Mouse (Mus musculus) thymus, postnatal 14 days (tissue): Measurements from ENCODE around the gene Car12.
A peak's percentile ranks its signal among the peaks of the same experiment; 100 is the strongest.

Experiments used
- DNase-seq: peaks from one replicate; pipeline ENCODE4 v3.0.0; 2021

Car12 gene

DNA sequence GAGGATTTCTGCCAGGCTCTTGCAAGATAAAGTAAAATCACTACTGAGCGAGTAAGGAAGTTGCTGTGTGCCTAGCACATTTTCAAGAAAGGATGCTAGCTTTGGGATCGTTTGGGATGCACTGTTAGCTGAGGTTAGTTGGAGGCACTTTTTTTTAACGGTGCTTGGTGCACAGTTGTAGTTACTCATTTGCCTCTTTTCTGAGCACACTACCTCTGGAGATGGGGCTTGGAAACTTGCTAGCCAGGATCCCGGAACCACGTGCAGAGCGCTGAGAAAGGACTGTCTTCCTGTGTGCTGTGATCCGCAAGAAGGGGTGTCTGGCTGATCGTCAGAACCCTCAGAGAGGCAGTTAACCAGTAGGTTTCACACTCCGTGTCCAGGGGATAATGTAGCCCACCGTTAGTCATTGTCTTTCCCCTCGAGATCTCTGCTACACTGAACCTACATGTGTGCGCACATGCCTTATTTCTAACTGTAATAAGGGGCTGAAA is 583 bp downstream of the Car12 start:
- DNase-seq, result peak; percentile 35

DNA sequence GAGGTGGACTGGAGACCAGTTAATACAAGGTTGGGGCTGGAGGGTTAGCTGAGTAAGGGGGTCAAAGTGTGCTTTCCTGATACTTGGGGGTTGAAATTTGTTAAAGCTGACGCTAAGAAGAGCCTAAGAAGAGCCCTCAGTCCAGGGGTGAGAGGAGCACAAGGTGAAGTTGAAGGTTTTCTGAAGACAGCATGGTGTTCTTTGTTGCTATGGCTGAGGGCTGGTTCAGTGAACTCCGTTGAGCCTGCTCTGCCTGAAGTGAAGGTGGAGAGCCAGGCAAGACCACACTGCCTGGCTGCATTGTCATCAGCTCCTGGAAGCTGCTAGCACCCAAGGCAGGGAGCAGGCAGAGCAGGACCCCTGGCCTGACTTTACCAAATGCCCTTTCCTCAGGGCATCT is 1.9 kb downstream of the Car12 start:
- DNase-seq, result no peak

DNA sequence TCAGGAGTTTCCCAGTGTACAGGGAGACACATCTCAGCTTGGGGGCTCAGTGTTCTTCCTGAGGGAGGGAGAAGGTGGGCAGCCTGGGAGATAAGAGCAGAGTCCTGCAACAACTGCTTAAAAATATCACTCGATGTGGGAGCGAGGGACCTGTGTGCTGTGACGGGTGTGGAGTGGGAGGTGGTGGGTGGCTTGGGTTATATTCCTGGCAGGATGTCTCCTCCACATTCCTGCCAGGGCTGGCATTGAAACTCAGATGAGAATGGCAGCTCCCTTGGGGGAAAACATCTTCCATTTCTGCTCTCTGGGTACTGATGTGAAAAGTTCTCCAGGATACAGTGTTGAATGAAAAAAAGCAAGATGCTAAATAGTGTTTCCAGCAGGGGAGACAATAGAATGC is 3.0 kb downstream of the Car12 start:
- DNase-seq, result no peak

DNA sequence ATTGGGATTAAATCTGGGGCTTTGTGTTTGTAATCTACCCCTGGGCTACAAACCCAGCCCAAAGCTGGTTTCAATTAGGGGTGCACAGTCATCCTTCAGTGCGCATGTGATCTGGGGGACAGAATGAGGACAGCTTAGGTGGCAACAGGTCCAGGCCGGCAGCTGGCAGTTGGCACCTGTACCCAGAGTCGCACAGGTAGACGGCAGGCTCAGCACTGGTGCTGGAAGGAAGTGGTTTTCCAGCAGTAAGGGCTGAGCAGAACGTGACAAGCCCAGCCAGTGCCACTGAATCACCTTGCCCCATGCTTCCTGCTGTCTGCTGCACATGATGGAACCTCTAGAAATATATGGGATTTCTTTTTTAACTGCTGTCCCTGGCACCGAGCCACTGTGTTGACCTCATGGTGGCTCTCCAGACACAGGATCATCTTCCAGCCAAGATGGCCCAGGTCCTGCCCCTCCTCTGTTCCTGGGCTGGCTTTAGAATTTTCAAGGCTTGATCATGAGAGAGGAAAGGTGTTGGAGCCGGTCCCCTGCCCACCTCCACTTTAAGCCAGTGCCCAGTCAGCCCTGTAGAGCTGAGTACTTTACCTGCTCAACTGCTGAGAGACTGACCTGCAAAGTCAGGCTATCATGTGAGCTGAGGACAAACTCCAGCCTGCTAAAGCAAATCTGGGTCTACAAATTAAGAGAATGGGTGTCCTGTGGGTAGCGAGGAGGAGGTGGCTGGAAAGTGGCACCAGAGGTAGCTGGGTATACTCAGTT is 7.4 kb downstream of the Car12 start:
- DNase-seq, result peak; percentile 31

DNA sequence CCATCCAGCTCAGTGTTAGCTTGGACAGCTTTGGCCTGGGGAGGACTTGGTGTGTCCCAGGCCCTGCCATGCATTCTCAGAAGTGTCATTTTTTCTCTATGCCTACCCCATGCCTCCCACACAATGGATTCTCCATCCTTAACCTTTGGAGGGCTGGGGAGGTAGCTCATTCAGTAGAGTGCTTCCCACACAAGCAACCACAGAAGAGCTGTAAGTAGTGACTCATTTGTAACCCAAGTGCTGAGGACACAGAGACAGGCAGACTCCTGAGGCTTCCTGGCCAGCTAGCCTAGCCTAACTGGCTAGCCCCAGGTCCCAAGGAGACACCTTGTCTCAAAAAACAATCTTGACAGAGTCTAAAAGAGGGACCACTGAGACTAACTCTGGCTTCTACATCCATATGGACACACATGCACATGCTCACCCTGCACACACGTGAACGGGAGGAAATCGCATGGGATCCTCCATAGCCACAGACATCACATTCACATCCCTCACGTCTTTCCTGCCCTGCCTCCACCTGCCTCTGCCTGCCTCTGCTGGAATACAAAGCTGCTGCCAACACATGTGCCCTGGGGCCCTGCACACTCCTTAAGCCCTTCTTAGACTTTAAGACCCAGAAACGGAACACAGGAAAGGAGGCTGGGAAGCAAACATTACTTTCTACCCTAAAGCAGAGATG is 8.8 kb downstream of the Car12 start:
- no peak for DNase-seq

DNA sequence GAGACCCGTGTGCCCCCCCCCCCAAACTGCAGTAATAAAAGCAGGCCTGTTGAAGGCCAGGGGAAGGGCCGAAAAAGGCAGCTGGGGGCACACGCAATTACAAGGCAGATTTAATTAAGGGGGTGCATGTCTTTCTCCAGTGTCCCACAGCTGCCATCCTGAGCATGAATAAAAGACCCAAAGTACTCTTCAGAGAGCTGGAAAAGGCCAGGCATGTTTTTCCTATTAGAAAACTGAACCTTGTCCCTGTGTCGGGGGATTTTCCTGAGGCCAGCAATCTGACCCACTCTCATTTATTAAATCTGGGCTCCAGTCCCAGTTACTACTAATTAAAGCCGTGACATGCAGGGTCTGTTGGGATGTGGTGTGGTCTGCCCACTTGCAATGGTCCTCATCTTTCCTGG is 9.4 kb downstream of the Car12 start:
- no peak for DNase-seq

DNA sequence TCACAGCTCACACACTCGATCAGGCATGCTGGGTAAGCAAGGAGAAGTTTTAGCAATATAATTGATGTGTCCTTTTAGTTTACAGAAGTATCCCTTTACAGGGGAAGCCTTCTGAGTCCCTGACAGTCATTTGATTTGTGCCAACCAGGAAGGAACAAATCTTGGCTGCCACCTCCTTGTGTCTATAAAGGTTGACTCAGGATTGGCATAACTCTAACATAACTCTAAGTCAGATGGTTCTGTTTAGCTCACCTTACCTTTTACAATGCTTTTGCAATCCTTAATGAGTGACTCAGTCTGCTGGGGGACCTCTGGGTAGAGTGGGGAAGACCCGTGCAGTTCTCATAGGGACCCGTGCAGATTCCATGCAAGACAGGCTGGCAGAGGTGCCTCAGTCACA is 12.1 kb downstream of the Car12 start:
- DNase-seq, result no peak

DNA sequence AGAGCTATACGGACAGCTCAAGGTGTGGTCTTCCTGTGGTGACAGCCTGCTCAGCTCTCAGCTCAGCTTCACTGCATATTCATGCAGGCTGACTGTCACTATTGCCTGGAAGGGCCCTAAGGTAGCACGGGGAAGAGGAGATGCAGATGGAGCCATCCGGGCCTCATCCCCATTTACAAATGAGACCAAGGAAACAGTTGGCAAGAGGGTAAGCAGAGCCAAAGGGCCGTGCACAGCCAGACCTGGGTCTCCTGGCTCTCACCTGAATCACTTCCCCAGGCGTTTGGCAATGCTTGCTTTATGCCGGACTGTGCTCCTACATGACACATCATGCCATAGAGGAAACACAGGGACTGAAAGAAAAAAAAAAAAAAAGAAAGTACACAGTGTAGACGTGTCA is 13.8 kb downstream of the Car12 start:
- DNase-seq, result no peak

DNA sequence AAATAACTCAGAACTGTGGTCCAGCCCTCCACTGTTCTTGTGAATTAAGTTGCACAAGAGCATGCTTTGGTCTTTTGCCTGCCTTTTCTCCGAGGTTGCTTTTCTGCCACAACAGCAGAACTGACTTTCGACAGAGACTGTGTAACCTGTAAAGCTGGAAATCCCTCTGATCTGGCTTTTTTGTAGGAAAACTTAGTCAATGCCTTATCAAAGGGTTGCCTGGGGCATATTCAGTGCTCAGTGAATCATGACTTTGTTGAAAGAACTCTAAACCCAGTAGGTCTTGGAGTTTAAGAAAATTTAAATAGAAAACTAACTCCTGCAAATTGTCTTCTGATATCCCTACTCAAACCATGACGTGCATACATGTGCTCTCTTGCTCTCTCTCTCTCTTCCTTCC is 17.1 kb downstream of the Car12 start:
- DNase-seq, result no peak

DNA sequence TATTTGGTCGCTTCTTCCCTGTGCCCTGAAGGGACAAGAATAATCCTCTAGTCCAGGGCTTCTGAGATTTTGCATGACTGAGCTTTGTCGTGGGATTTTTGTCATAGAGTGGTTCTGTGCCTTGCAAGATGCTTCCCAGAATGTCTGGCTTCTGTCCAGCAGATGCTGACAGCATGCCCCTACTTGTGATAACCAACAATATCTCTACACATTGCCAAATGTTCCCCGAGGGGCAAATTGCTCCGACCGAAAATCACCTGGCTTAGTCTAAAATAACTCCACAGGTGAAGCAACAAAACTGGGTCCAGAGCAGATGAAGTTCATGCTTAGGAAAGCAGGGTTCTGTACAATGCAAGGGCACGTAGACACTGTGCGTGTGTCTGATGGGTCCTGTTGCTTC is 17.8 kb downstream of the Car12 start:
- DNase-seq, result no peak

DNA sequence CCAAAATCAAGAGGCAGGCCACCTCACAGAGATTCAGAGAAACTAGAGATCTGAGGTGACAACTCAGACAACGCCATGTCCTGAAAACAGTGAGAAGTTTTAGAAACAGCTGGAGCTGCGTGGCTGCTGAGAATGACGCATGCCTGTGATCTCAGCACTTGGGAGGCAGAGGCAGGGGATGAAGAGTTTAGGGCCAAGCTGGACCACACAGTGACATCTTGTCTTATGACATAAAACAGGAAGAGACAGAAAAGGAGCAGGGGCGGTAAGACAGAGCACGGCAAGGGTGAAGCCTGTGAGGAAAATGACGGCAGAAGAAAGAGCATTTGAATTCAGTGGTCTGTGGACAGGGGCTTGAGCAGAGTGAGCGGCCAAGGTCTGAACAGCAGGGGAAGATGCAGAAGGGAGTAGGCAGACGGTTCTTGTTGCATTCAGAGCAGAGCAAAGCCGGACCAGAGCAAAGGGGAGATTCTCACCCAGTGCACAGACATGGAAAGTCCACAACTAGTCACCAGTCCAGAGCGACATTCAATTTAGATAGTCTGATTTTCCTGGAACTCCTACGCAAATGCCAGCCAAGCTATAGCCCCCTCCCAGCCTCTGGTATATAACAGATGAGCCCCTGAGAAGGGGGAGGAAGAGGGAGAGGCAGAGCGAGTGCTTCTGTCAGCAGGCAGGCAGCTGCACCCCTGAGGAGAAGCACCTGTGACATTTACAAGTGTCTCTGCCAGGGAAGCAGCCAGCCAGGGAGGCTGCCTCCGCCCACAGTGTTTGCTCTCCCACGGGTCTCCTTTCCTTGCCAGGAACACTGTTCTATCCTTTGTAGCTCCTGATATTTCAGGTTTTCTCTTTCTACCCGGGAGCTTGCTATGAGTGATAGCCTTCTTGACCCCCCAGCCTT is 19.6 kb downstream of the Car12 start:
- peak; percentile 34 for DNase-seq

DNA sequence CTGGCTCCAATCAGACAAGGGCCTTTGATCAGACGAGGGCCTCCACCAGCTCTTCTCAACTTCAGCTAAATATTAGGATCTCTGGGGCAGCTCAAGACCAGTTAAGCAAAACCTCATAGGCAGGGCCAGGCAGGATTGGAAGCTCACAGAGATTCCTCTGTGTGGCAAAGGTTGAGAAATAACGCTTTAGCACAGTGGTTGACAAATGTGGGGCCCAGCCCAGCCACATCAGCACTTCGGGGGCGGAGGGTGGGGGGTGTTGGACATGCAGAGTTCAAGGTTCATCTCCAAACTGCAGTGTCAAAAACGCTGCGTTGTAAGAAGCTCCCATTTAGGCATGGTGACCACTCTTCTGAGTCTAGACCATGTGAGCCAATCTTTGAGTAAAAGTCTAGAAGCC is 21.1 kb downstream of the Car12 start:
- no peak for DNase-seq

DNA sequence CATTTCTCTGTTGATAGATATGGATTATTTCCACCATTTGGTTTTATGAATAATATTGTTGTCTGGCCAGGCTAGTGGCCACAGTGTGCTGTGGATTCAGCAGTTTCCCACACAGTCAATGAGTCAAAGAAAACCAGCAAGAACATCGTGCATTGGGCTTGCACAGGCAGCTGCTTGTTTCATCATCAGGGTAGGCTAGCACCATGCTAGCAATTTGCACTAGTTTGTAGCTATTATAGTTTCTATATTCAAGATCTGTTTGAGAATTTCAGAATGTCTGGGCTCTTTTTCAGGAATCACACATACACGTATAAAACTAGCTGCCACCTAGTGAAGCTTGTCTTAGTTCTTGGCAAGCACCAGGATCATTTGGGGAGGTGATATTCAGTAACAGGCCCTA is 21.6 kb downstream of the Car12 start:
- no peak for DNase-seq

DNA sequence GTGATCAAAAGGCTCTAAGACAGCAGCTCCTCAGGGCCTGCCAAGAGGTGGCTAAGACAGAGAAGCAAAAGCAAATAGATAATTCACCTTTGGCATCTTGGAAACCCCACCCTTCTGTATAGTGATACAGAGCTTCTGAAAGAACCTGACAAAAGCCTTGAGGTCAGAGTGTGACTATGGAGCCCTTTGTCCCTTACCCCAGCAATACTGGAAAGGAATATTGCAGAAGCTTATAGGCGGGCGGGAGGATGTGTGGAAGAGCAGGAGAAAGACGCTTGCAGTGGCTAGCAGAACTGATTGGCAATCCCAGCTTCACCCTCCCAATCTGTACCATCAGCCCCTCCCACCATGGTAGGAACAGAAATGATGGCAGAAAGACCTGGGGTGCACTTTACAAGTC is 22.5 kb downstream of the Car12 start:
- DNase-seq, result no peak

DNA sequence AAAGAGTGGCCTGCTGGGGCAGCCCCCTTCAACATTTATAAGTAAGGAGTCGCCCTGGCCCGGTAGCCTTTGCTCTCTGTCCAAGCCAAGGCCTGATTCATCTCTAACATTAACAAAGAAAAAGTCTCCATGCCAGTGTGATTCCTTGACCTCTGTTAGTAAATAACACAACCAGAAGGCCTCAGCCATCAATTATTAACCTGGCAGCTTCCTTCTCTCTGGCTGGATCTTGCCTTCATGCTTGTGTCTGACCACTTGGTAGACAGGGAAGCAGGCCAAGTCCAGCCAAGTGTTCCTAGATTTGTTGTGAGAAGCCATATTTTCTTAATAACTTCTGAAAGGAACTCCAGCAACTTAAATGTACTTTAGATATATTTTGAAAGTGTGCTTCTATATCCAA is 23.1 kb downstream of the Car12 start:
- no peak for DNase-seq

DNA sequence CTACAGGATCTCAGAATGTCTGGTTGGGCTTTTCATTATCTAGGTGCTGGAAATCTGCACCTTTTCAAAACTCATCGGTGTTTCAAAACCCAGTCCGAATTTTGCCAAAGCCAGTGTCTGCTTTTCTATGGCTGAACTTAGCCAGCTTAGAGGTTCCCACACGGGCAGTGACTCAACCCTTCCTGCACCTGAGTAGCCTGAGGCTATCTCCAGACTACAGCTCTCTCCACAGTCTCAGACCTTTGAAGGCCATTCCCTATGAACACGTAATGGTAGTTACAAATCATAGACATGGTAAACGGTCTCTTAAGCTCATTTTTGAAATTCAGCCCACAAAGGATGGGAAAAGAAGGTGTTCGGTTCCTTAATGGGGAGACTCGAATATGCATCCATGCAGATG is 26.0 kb downstream of the Car12 start:
- no peak for DNase-seq

DNA sequence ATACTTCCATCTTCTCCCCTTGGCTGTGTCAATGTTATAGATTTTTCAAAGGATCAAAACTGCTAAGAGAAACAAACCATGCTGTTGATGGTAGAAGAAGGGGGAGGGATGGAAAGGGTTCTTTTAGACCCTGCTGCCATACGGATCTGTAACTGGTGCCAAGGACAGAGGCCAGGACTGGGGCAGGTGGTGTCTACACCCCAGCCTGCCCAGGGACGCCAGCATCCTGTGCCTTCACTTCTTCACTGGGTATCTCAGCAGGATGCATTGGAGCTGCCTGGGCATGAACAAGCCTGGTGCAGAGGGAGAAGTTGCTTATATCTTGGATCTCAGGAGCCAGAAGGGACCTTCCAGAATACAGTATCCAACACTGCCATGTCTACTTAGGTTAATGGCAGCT is 31.0 kb downstream of the Car12 start:
- no peak for DNase-seq

DNA sequence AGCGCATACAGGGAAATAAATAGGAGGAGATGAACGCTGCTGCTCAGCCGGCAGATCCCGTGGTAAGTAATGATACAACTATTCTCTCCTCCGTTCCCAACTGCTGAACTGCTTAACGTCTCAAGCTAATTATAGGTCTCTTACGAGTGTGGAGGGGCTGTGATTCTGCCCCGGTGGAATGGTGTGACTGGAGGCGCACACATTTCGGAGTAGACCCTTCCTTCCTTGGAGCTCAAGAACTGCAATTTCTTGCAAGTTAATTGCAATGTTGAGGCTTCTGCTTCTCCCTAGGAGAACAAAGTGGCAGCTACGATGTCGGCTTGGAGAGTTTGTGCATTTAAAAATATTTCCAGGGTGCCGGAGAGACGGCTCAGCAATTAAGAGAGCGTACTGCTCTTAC is 34.9 kb downstream of the Car12 start:
- no peak for DNase-seq

DNA sequence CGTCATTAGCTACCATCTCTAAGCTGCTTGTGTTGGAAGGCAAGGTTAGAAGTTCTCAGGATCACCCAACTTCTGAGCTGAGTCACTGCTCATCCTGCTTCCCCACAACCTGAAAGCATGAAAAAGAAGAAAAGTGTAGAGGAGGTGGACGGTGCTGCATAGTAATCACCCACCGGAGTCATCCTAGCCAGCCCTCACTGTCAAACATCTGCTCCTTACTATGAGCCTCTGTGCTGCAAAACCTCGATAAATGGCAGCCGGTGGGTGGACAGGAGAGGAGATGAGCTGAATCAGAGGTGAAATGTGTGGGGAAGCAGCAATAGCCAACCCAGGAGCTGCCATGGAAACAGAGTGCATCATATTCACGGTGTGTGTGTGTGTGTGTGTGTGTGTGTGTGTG is 39.4 kb downstream of the Car12 start:
- no peak for DNase-seq

DNA sequence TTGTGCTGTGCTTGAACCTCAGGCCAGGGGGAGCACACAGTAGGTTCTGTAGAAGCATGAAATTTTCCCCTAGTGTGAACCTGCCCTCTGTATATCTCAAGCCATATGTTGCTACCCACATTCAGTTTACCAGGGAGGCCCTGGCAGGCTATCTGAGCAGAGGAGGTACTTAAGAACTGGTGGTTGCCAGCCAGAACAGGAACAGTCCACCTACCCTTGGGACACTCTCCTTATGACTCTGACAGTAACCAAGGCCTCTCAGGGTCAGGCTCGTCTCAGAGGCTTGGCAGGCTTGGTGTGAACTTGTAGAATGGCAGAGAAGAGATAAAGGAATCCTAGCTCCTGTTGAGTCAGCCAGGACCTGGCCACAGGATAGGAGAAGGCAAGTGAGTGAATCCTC is 47.5 kb downstream of the Car12 start:
- no peak for DNase-seq

DNA sequence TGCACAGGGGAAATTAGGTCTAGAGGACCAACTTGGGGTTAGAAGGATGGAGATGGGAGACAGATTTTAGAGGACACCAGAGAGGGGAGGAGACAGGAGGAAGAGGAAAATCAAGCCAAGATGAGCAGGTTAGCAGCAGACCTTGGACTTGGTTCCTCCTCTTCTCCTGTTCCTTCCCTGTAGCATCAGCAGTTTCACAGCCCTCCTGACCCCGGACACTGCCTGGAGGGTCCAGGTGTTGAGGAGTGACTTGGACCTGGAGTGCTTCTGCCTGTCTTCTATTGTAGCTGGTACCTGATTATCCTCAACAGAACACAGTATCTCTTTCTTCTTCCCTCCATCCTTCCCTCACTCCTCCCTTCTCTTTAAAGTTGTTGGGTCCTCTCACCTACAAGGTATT is 55.2 kb downstream of the Car12 start:
- no peak for DNase-seq

DNA sequence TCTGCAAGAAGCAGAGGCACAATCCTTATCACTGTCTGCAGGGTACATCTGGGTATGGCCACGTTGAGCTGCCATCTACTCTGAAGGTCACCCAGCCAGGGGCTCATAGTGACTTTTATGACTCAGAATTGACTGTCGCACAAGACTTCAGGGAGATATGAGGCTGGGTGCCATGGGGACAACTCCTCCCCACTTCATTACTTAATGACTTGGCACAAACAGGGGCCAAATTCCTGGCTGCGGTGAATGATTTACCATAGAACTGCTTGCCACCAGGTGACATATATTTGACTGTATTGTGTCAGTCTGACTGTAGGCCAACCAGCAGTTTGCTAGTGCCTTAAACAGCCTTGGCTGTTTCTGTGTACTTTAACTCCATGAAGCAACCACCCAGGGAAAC is 55.8 kb downstream of the Car12 start:
- no peak for DNase-seq

DNA sequence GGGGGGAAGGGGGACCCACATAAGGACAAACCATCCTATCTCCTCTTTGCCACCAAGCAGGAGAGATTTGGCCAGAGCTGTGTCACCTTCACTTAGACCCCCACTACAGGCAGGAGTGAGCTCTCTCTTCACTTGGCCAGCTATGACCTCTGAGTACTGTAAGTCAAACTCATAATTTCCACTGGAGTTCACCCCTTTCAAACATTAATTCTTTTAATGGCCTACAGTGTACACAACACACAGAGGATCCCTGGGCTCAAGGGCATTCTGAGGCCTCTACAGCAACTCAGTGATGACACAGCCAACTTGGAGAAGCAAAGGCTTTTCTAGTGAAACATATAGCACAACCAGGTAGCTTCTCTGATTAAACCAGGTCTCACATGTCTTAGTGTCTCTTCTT is 57.2 kb downstream of the Car12 start:
- no peak for DNase-seq

DNA sequence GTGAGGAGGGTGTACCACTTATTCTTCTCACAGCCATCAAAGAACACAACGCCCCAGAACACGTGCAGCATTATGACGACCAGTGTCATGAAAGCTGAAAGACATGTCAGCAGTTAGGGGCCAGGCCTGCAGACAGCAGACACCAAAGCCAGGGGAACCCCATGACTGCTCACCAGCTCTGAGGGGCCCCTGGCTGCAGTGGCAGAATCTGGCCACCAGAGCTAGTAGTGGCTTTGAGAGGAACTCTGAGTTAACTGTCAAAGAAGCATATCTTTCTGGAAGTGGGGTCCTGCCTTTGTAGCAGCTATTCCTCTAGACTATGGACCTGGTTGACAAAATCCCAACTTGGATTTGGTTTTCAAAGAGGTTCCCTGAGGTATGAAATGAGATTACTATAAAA is 71.1 kb downstream of the Car12 start:
- DNase-seq, result peak; percentile 44
